Mouse (Mus musculus) T-cell, adult 2 months (primary cell): ENCODE results near the gene Serpinb9.
A peak's percentile ranks its signal among the peaks of the same experiment; 100 is the strongest.
"Not testable (repeated sequence)": the region's sequence is repeated elsewhere in the genome, so short reads cannot be mapped to it uniquely, and the experiment has no call there.

Experiments
- DNase-seq: peaks from one replicate; pipeline ENCODE4 v3.0.0; 2022; ENCODE audit warnings: low spot score

Gene Serpinb9

GRCm38 (mm10) chr13:33003523-33004413 lies 718 bp downstream of the Serpinb9 start:
- peak; percentile 8 for DNase-seq

DNA sequence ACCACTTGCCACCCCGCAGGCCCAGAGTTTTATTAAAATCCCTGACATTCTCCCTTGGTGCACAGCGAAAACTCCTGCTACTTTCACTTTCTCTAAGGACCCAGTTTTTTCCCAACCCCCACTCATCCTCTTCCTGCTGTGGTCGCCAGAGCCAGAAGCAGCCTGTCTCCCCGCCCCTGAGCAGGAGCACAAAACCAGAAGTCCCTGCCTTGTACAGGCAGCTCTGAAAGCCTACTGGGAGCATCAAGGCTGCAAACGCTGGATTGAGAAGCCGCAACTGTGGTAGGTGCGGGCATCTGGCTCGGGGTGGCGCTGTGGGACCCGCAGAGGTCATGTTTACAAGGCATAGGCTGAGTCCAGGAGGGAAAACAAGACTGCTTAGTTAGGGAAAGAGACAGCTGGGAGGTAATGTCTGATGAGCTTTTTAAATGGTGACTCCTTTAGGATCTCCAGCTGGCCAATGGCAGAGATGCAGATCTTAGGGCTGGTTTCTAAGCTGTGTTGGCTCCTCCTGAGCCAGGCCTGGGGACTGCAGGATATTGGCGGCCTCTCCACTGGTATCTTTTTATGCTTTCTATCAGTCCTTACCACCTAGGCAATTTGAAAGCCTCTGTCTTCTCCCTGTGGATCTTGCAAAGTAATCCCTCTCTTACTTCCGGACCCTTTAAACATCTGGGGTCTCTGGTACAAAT lies 1.5 kb downstream of the Serpinb9 start:
- peak; percentile 79 for DNase-seq

DNA sequence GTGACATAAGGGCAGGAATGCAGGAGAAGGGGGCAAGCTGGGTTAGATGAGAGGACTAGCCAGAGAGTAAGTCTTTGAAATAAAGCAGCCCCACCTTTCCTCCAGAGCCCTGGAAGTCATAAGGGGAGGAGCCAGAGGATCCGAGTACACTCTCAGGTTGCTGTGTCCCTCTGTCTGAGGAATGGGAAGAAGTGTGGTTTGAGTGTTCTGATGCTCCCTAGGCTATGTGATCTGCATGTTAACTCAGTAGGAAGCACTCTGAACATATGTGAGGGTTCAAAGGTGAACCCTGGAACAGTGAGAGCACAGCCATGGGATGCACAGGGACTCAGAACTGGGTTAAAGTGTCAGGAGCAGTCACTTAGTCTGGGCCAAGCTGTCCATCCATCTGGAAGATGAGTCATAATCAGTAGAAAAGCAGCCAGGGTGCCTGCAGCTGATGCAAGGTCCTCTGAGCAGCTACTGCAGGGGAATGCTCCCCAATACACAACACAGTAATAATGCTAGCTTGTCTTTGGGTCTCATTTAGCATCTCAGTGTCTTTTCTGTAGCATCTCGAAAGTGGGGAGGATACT lies 2.5 kb downstream of the Serpinb9 start:
- no peak for DNase-seq

GRCm38 (mm10) chr13:33006555-33006954 lies 3.5 kb downstream of the Serpinb9 start:
- DNase-seq, result no peak

GRCm38 (mm10) chr13:33012395-33012794 lies 9.3 kb downstream of the Serpinb9 start:
- DNase-seq, result no peak

DNA sequence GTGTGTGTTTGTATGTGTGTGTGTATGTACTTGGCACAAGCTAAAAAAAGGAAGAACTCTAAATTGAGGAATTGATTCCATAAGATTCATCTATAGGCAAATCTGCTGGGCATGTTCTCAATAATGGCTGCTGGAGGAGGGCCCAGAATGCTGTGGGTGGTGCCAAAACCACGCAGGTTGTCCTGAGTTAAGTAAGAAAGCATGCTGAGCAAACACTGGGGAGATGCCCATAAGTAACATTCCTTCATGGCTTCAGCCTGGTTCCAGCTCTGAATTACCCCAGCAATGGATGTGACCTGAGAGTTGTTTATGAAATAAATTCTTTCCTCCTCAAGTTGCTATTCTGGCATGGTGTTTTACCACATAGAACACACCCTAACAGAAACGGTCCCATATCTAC lies 10.2 kb downstream of the Serpinb9 start:
- DNase-seq, result no peak

DNA sequence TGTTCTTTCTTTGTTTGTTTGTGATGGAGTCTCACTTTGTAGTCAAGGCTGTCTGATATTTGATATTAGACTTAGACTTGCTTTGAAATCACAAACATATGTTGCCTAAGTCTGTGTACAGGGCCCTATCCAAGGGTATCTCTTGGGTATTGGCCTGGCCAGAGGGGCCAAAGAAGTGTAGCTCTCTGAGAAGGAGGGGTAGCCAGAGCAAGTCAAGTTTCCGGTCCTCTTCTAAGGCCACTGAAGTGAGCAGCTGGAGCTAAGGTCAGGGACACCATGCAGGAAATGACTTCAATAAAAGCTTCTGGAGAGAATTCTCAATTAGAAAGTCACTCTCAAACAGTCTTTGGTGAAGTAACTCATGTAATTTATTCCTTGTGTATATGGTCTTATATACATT lies 19.3 kb downstream of the Serpinb9 start:
- no peak for DNase-seq

DNA sequence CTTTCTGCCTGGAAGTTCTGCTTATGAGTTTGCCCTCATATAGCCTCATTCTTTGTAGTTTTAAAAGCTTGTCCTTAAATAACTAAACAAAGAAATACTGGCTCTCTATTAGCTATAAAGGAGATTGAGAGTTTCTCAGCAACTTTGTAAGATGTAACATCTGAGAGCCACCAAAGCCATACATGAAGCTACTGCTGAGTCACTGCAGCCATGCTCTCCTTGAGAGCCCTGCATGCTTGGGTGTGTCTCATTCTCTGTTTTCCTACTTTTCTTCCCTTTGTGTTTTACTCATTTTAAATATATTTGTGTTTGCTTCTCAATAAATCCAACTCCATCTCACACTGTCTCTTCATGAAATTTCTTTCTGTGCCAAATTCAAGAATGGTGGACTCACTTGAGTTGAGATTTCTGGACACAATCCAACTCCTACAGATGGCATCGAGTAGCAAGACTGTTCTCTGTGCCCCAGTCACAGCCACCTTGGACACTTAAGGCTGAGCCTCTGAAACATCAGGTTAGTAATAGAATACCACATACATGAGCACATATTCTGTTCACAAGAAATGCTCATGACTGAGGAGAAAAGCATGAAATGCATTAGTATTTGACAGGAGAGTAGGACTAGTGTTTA lies 23.5 kb downstream of the Serpinb9 start:
- no peak for DNase-seq

- DNase-seq, result no peak
Observed at GRCm38 (mm10) chr13:33027244-33027643, 24.2 kb downstream of the Serpinb9 start, which contains the start of gene Serpinb9b. TSS of gene Serpinb9b (plus strand) at chr13:33027416.

- DNase-seq, result no peak
Observed at GRCm38 (mm10) chr13:33028146-33028545, 25.1 kb downstream of the Serpinb9 start.

GRCm38 (mm10) chr13:33028550-33028949 lies 25.5 kb downstream of the Serpinb9 start:
- no peak for DNase-seq

- DNase-seq, result not testable (repeated sequence)
Observed at GRCm38 (mm10) chr13:33029478-33029877, 26.4 kb downstream of the Serpinb9 start.

DNA sequence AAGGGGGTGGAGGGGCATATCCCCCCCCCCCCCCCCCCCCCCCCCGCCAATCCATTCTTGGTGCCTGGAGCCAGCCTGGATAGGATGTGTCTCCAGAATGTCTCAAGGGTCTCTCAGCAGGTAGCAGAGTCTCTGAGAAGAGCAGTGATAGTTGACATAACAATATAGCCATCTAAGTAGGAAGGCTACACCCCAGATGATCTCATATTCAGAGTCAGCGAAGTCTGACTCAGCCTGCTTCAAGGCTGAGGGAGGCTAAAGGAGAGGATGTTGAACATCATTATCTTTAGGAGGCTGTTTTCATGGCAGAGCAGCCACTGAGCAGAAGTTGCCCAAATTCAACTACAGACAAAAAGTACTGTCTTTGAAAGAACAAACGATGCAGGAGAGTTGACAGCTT lies 27.2 kb downstream of the Serpinb9 start:
- DNase-seq, result no peak

DNA sequence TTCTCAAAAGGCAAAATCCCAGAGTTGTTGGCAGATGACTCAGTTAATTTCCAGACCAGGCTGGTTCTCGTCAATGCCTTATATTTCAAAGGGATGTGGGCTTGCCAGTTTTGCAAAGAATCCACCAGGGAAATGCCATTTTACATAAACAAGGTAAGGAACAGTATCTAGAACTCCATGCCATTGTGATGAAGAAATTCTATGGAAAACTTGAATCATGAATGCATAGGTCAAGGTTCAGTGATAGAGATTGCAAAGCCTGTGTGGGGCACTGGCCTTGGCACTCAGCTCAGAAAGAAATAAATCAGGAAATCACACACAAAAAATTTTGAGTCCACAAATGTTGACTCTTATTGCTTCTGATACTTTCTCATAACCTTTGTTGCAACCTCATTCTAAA lies 32.5 kb downstream of the Serpinb9 start:
- DNase-seq, result no peak

DNA sequence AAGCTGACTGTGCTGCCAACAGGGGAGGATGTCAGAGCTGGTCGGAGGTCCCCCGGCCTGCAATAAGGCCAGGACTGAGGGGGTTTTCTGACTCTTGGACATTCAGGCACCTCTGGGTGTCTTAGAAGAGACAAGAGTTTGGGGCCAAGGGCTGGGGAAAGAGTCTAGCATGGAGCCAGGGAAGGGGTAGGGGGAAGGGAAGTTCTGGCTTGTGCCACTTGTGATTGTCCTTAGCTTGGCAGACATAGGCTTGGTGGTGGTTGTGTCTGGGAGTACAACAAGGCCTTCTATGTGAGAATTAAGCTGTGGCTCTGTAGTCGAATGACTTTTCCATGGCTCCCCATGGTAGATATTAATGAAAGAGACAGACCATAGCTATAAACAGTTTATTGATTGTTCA lies 40.5 kb downstream of the Serpinb9 start:
- DNase-seq, result no peak

- no peak for DNase-seq
Observed at GRCm38 (mm10) chr13:33047234-33047633, 44.2 kb downstream of the Serpinb9 start.

DNA sequence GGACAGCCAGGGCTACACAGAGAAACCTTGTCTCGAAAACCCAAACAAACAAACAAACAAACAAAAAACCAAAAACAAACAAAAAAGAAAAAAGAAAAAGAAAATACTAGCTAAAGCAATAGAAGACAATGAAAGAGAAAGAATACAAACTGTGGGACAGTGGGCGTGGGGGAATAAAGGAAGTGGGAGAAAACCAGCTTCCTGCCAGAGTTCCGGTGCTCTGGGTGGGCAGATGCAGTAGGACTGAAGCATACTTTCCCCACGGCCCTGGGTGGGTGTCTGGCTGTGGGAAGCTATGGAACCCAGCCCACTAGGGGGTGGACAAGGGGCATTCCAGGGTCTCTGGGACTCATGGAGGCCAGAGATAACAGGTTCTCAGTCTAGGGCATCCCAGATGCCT lies 45.1 kb downstream of the Serpinb9 start:
- no peak for DNase-seq

DNA sequence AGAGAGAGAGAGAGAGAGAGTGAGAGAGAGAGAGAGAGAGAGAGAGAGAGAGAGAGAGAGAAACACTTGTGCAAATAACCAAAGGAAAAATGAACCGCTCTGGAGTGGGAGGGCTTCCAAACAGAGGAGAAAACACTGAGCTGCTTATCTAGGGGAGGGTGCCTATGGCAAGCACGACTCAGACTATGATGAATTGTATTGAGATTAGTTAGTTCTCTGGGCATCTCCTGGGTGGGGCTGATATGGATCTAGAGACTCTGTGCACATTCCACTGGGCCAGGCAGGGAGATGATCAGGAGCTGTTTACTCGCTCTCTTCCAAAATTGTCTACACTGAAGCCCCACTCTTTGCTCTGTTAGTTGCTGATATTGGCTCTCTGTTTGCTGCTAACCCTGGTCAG lies 48.6 kb downstream of the Serpinb9 start:
- no peak for DNase-seq

- no peak for DNase-seq
Observed at GRCm38 (mm10) chr13:33063048-33063447, 60.0 kb downstream of the Serpinb9 start.
